Mouse (Mus musculus) liver, embryonic 13.5 days (tissue): ENCODE results near the gene Actbl2. TPM values are rescaled to one million over a fixed set of nuclear protein-coding genes. Genes with fewer than 3 reads are reported as not detected.

Source experiments
- ATAC-seq: fragments of 200-750 bp; cut with Nextera tagmentation; 2 replicates; pipeline ENCODE4 v1.8.0; 2017; ENCODE audit warnings: low read depth, mild to moderate bottlenecking, moderate number of reproducible peaks, moderate library complexity
- DNase-seq: peaks from one replicate; pipeline ENCODE4 v3.0.0; 2022
- H3K27ac ChIP-seq: fragments of 300-500 bp; sonication (generic); 2 replicates; pipeline ENCODE4 v1.5.1; 2015; ENCODE audit warnings: moderate library complexity, mild to moderate bottlenecking, inconsistent platforms
- H3K27me3 ChIP-seq: fragments of 300-500 bp; sonication (generic); 2 replicates; pipeline ENCODE4 v1.6.1; 2015; ENCODE audit warnings: mild to moderate bottlenecking, inconsistent platforms
- H3K36me3 ChIP-seq: fragments of 300-500 bp; sonication (generic); 2 replicates; pipeline ENCODE4 v1.6.1; 2015; ENCODE audit warnings: mild to moderate bottlenecking, inconsistent platforms
- H3K4me1 ChIP-seq: fragments of 300-500 bp; sonication (generic); replicated peaks from 2 replicates; pipeline ENCODE4 v1.6.1; 2015; ENCODE audit warnings: inconsistent platforms
- H3K4me2 ChIP-seq: fragments of 300-500 bp; sonication (generic); 2 replicates; pipeline ENCODE4 v1.6.1; 2015; ENCODE audit warnings: inconsistent platforms, mild to moderate bottlenecking, moderate library complexity
- H3K4me3 ChIP-seq: fragments of 300-500 bp; sonication (generic); replicated peaks from 2 replicates; pipeline ENCODE4 v1.5.1; 2015; ENCODE audit warnings: mild to moderate bottlenecking, inconsistent platforms
- H3K9ac ChIP-seq: fragments of 300-500 bp; sonication (generic); 2 replicates; pipeline ENCODE4 v1.6.1; 2015; ENCODE audit warnings: mild to moderate bottlenecking, inconsistent platforms
- H3K9me3 ChIP-seq: fragments of 300-500 bp; sonication (generic); replicated peaks from 2 replicates; pipeline ENCODE4 v1.6.1; 2016; ENCODE audit warnings: inconsistent platforms
- WGBS: fragments of 180-500 bp; shearing (Covaris S2); methylation state at CpG from one replicate; pipeline ENCODE4 v1.1.7; 2015; ENCODE audit not compliant: insufficient replicate concordance; 5-methylcytosine and 5-hydroxymethylcytosine counted together
- polyA plus RNA-seq: library from polyadenylated mRNA; unstranded; fragments of >200 nt; fragmentation: Nextera tagmentation; extraction: Ambion mirVana; gene quantifications from 2 replicates; pipeline ENCODE4 v1.2.1, GENCODE M21; 2015

Actbl2 gene
- not detected in 2 replicates for polyA plus RNA-seq

- no peak within 1 kb of the TSS for H3K27ac ChIP-seq
- DNase-seq (no peak), ATAC-seq (no peak)
- H3K9me3 ChIP-seq = no peaks in the 10 kb centered on the region
- no peaks in the 10 kb centered on the region for H3K27me3 ChIP-seq
- H3K36me3 ChIP-seq = no peaks in the 10 kb centered on the region
- no peak within 1 kb of the TSS for H3K9ac ChIP-seq
- 70% methylated on average over 5 of the region's 5 CpGs for WGBS
- no peak within 1 kb of the TSS for H3K4me3 ChIP-seq
- H3K4me2 ChIP-seq = no peak within 1 kb of the TSS
- no peaks in the 10 kb centered on the region for H3K4me1 ChIP-seq
These were observed at the start of gene Actbl2 for GRCm38 (mm10) chr13:111254713-111255112. Gene Actbl2 (plus strand): TSS chr13:111255013.

DNA sequence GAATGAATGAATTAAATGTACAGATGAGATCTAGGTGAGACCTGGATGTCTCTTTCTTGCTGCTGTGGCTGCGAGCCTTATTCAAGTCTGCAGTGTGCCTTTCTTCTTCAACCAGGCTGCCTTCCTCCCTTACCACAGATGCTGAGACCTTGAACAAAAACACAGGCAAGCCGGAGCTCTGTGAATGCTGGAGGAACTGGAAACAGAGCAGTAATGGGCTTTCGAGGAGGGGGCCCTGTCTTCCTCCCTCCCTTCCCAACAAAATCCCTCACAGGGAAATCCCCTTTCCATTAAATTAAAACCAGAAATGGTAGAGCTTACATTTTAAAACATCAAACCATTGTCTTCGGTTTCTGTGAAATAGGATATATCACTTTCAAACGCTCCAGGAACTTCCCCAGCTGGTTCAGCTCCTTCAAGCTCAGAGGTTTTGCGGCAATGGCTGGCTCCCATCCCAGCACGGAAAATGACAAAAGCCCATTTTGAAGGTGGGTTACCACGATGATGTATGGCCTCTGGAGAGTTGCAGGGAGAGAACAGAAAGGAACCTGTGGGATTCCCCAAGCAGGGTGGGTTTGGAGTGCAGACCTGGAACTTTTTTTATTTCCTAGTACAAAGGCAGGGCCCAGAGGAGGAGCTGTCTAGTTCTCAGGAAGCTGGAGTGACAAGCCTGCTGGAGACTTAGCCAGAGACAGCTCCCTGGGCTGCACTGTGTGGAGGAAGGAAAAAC is 44.0 kb upstream of the Actbl2 start:
- Histone ChIP-seq H3K9me3 (no peaks in the 10 kb centered on the region), H3K4me1 (no peaks in the 10 kb centered on the region), H3K36me3 (no peaks in the 10 kb centered on the region), H3K27me3 (no peaks in the 10 kb centered on the region), H3K4me3 (no peak overlapping the region), H3K27ac (no peak overlapping the region), H3K9ac (no peak overlapping the region), H3K4me2 (no peak overlapping the region)
- ATAC-seq (no peak), DNase-seq (no peak)
- 48% methylated on average over 8 of the region's 8 CpGs for WGBS

DNA sequence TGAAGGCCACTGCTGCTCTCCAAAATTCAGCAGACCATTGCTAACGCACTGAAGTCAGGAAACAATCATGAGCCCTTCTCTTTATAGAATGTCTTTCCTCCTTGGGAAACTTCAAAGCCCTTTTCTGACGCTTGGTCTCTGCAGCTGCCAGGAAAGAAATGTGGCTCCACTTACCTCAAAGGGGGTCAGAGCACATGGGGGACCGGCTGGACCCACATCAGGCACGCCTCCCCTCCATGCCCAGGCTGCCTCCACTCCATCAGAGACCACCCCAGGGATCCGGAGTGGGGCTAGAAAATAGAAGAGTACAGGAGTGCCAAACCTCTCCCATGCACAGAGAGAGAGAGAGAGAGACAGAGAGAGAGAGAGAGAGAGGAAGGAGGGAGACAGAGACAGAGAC is 26.0 kb upstream of the Actbl2 start:
- no peak overlapping the region for H3K27ac ChIP-seq
- 42% methylated on average over 5 of the region's 5 CpGs for WGBS
- no peaks in the 10 kb centered on the region for H3K4me1 ChIP-seq
- no peaks in the 10 kb centered on the region for H3K27me3 ChIP-seq
- H3K4me2 ChIP-seq = no peak overlapping the region
- no peaks in the 10 kb centered on the region for H3K9me3 ChIP-seq
- ATAC-seq = no peak
- H3K36me3 ChIP-seq = no peaks in the 10 kb centered on the region
- H3K4me3 ChIP-seq = no peak overlapping the region
- no peak overlapping the region for H3K9ac ChIP-seq
- DNase-seq = no peak

GRCm38 (mm10) chr13:111229541-111229940 is 25.3 kb upstream of the Actbl2 start:
- H3K36me3 ChIP-seq = no peaks in the 10 kb centered on the region
- H3K27me3 ChIP-seq = no peaks in the 10 kb centered on the region
- H3K27ac ChIP-seq = no peak overlapping the region
- DNase-seq (no peak), ATAC-seq (no peak)
- H3K4me3 ChIP-seq = no peak overlapping the region
- H3K9ac ChIP-seq = no peak overlapping the region
- 69% methylated on average over 6 of the region's 6 CpGs for WGBS
- no peak overlapping the region for H3K4me2 ChIP-seq
- H3K9me3 ChIP-seq = no peaks in the 10 kb centered on the region
- no peaks in the 10 kb centered on the region for H3K4me1 ChIP-seq

DNA sequence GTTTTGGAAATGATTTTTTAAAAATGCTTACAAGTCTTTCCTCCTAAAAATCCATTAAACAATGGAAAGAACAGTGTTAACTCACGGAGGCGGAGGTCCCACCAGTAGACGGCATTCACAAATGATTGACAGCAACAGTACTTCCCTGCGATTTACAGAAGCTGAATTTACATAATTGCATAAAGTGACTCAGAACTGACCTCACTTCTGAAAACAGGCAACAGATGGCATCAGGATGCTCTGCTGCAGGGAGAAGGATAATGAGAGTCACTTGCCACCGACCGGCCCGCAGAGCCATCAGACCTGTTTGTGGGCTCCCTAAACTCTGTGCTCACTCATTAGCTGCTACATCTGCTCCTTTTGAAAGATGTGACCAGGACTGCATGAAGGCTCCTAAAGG is 22.4 kb upstream of the Actbl2 start:
- Histone ChIP-seq H3K4me2 (no peak overlapping the region), H3K36me3 (no peaks in the 10 kb centered on the region), H3K27me3 (no peaks in the 10 kb centered on the region), H3K9me3 (0 out of 2 replicates have a peak, but pooled peaks cover 2% of the 10 kb centered on the region), H3K4me3 (no peak overlapping the region), H3K4me1 (no peaks in the 10 kb centered on the region), H3K27ac (no peak overlapping the region), H3K9ac (no peak overlapping the region)
- DNase-seq (no peak), ATAC-seq (no peak)
- WGBS = 56% methylated on average over 7 of the region's 7 CpGs

DNA sequence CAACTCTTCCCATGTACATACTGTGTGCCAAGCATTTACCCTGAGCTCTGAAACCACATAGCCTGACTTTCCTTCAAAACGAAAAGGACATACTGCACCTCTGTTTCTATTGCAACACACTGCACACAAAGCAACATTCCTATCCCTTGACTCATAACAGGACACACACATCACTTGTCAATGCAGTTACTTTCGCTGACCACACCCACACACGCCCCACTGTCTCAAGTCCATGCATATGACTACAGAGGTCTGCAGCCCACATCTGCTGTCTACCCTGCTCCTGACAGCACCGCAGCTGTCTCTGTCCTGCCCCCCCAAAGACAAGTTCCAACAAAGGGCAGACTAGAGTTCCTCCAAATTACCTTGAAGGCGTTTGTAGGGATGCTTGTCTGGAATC is 21.5 kb upstream of the Actbl2 start:
- no peaks in the 10 kb centered on the region for H3K36me3 ChIP-seq
- no peak for DNase-seq
- H3K27me3 ChIP-seq = no peaks in the 10 kb centered on the region
- no peak overlapping the region for H3K4me3 ChIP-seq
- H3K9me3 ChIP-seq = 0 out of 2 replicates have a peak, but pooled peaks cover 3% of the 10 kb centered on the region
- WGBS = 29% methylated on average over 5 of the region's 5 CpGs
- H3K27ac ChIP-seq = no peak overlapping the region
- no peak for ATAC-seq
- H3K9ac ChIP-seq = no peak overlapping the region
- no peaks in the 10 kb centered on the region for H3K4me1 ChIP-seq
- no peak overlapping the region for H3K4me2 ChIP-seq

DNA sequence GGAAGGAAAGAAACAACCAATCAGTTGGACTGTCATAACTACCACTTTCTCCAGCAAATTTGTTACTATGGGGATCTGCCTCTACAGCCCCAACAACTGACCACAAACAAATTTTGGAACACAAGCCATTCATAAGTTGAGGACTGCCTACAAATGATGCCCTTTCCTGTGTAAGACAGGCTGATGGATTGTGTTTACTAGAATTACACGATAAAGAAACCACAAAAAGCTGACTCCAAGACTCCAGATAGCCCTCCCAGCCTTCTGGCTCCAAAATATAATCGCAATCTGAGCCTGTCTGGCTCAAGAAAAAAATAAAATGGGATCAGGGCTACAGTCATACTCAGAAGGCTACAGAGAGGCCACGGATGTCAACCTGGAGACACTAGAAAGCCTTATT is 20.2 kb upstream of the Actbl2 start:
- 13% methylated on average over 3 of the region's 3 CpGs for WGBS
- Histone ChIP-seq H3K27ac (no peak overlapping the region), H3K9ac (no peak overlapping the region), H3K27me3 (no peaks in the 10 kb centered on the region), H3K4me1 (no peaks in the 10 kb centered on the region), H3K4me2 (no peak overlapping the region), H3K36me3 (no peaks in the 10 kb centered on the region), H3K4me3 (no peak overlapping the region), H3K9me3 (0 out of 2 replicates have a peak, but pooled peaks cover 3% of the 10 kb centered on the region)
- ATAC-seq = no peak
- no peak for DNase-seq

DNA sequence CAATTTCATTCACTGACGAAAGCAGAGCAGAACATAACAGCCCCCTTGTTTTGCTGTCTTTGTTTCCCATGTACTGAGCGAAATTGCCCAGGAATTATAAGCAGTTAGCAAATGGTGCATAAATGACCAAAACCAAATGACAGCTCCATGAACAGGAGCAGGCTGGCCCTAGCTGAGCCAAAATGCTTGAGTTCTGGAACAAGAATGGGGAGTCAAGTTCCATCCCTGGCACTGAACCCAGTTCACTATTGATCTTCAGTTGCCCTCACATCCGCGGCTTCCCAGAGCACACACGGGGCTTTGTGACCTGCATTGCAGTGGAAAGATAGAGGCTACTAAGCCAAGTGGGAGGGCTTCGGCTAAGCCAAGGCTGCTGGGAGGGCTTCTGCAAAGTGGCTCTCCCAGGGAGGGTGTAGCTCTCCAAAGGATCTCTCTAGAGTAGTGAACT is 19.1 kb upstream of the Actbl2 start:
- Histone ChIP-seq H3K4me2 (no peak overlapping the region), H3K27me3 (no peaks in the 10 kb centered on the region), H3K9ac (no peak overlapping the region), H3K36me3 (no peaks in the 10 kb centered on the region), H3K4me1 (no peaks in the 10 kb centered on the region), H3K4me3 (no peak overlapping the region), H3K27ac (no peak overlapping the region), H3K9me3 (0 out of 2 replicates have a peak, but pooled peaks cover 3% of the 10 kb centered on the region)
- WGBS = 58% methylated on average over 6 of the region's 6 CpGs
- no peak for DNase-seq
- no peak for ATAC-seq

GRCm38 (mm10) chr13:111236461-111236864 is 18.4 kb upstream of the Actbl2 start:
- WGBS = 58% methylated on average over 9 of the region's 9 CpGs
- 0 out of 2 replicates have a peak, but pooled peaks cover 3% of the 10 kb centered on the region for H3K9me3 ChIP-seq
- no peaks in the 10 kb centered on the region for H3K4me1 ChIP-seq
- no peak overlapping the region for H3K4me2 ChIP-seq
- ATAC-seq (no peak), DNase-seq (no peak)
- H3K27ac ChIP-seq = no peak overlapping the region
- no peaks in the 10 kb centered on the region for H3K27me3 ChIP-seq
- no peaks in the 10 kb centered on the region for H3K36me3 ChIP-seq
- no peak overlapping the region for H3K4me3 ChIP-seq
- no peak overlapping the region for H3K9ac ChIP-seq

GRCm38 (mm10) chr13:111237296-111237695 is 17.5 kb upstream of the Actbl2 start:
- Histone ChIP-seq H3K4me3 (no peak overlapping the region), H3K4me1 (no peaks in the 10 kb centered on the region), H3K27me3 (no peaks in the 10 kb centered on the region), H3K9me3 (0 out of 2 replicates have a peak, but pooled peaks cover 3% of the 10 kb centered on the region), H3K9ac (no peak overlapping the region), H3K4me2 (no peak overlapping the region), H3K36me3 (no peaks in the 10 kb centered on the region), H3K27ac (no peak overlapping the region)
- DNase-seq = no peak
- no peak for ATAC-seq
- 62% methylated on average over 1 of the region's 1 CpGs for WGBS

DNA sequence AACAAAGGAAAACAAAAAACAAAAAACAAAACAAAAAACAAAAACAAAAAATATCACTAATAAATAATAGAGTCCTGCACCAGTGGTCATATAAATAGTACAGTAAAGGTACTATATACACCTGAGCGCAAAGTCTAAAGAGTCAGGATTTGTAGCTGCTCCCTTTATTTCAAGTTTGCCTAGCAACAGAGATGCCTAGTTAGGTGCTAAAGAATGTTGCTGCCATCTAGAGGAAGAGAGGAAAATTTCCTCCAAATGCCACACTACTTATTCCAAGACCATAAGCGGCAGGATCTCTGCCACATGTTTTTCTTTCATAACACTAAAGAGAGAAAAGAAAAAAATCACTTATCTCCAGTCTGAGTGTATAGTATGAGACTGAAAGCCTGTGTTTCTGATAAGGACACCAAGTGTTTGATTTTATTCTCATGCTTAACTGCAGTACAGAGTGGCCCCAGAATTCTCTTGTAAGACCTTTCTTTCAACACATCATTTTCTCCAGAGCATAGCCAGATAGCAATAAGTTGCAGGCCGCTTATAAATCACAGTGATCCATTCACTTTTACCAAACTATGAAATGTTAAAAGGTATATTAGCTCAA is 16.8 kb upstream of the Actbl2 start:
- no peak for DNase-seq
- Histone ChIP-seq H3K9me3 (0 out of 2 replicates have a peak, but pooled peaks cover 3% of the 10 kb centered on the region), H3K27ac (no peak overlapping the region), H3K4me2 (no peak overlapping the region), H3K27me3 (no peaks in the 10 kb centered on the region), H3K9ac (no peak overlapping the region), H3K4me1 (no peaks in the 10 kb centered on the region), H3K36me3 (no peaks in the 10 kb centered on the region), H3K4me3 (no peak overlapping the region)
- WGBS = 42% methylated on average over 3 of the region's 3 CpGs
- ATAC-seq = no peak

- Histone ChIP-seq H3K9me3 (no peaks in the 10 kb centered on the region), H3K4me2 (no peak overlapping the region), H3K27ac (no peak overlapping the region), H3K4me3 (no peak overlapping the region), H3K27me3 (no peaks in the 10 kb centered on the region), H3K9ac (no peak overlapping the region), H3K4me1 (no peaks in the 10 kb centered on the region), H3K36me3 (no peaks in the 10 kb centered on the region)
- WGBS = 43% methylated on average over 5 of the region's 5 CpGs
- ATAC-seq (no peak), DNase-seq (no peak)
These were observed 3.7 kb upstream of the Actbl2 start for GRCm38 (mm10) chr13:111251106-111251505.
